Mouse (Mus musculus): ENCODE results near the gene Ttll5.

Ttll5 gene

GRCm38 (mm10) chr12:86105546-86105945 is 281.1 kb downstream of the Ttll5 start:
- DNase-seq, result no peak

DNA sequence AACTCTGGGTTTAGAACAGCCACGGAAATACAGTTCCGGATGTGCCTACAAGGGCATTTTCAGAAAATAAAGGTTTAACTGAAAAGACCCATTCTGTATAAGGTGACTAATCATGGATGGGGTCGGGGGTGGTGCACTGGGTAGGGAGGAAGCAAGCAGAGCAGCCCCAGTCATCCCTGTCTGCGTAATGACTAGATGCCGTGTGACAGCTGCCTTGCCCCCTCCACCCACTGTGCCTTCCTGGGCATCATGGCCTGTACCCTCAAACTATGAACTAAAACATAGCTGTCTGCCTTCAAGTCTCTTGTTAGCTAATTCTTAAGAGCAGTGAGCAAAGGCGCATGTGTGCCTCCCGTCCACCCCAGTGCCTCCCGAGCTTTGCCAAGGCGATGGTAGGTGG is 281.6 kb downstream of the Ttll5 start:
- DNase-seq, result no peak

- DNase-seq, result no peak
Observed at GRCm38 (mm10) chr12:86107645-86108044, 283.2 kb downstream of the Ttll5 start.

- DNase-seq, result no peak
Observed at GRCm38 (mm10) chr12:86109531-86109930, 285.1 kb downstream of the Ttll5 start.

GRCm38 (mm10) chr12:86110637-86111036 is 286.2 kb downstream of the Ttll5 start:
- no peak for DNase-seq
